Comparison of ENCODE assay signal across 19 mouse cellular contexts in the genomic region with DNA sequence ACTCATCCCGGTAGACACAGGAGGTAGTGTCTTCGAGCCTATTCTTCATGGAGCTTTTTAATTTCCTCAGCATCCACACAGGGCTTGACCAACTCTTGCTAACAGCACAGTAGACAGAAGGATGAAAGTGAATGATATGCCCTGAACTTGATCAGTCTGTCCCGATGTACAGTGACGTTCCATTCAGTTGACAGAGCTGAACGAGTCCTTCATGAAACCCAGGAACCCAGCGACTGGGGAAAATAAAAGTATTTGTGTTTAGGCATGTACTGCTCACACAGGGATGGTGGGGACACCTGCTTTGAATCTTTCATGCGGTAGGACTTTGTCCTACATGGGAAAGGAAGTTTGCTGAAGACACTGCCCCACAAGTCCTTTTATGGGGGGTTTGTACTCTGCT.
DNase-seq lines count a peak whose midpoint lies in the region; ATAC-seq and TF ChIP-seq lines count a peak whose summit lies in the region.
"Had no signal": no experiment of that assay in that cellular context is flagged by ENCODE, and none has a peak within 500 bp of the region (broad histone marks: within the 10 kb centered on the region; RNA-seq: fewer than 3 reads in every experiment).

No protein-coding gene starts in this region.

- H3K4me1 ChIP-seq in spleen, adult 2 months (ENCODE audit: control insufficient read depth, insufficient read depth, insufficient read length) = no peaks in the 10 kb centered on the region; the same call in 1 of the 2 replicates
- peaks cover 14% of the 10 kb centered on the region for H3K4me1 ChIP-seq in olfactory bulb, adult 2 months (ENCODE audit: control insufficient read depth, insufficient read depth, low read length)

- no peak overlapping the region for H3K4me3 ChIP-seq in spleen, adult 2 months (ENCODE audit: extremely low read depth, insufficient read depth, insufficient read length)
- no peak overlapping the region for H3K4me3 ChIP-seq in olfactory bulb, adult 2 months (ENCODE audit: insufficient read depth, low read depth, low read length)
- H3K4me3 ChIP-seq: embryonic facial prominence, embryonic 12.5 days; forebrain, embryonic 12.5 days; heart, embryonic 10.5 days; hindbrain, embryonic 13.5 days had no signal

- no peaks in the 10 kb centered on the region for H3K27me3 ChIP-seq in spleen, adult 2 months (ENCODE audit: control insufficient read depth, insufficient read depth, low read length)
- H3K27me3 ChIP-seq: embryonic facial prominence, embryonic 12.5 days; forebrain, embryonic 12.5 days; hindbrain, embryonic 13.5 days had no signal

- WGBS in spleen, adult 2 months = 78% methylated on average over 7 of the region's 7 CpGs
- 87% methylated on average over 7 of the region's 7 CpGs for WGBS in olfactory bulb, adult 2 months

- no peak for TF ChIP-seq POLR2A in spleen, adult 2 months (IDR thresholded peaks at IDR 0.05; ENCODE audit: low read depth, low read length)
- no peak for TF ChIP-seq POLR2A in olfactory bulb, adult 2 months (IDR thresholded peaks at IDR 0.05; ENCODE audit: insufficient read depth, low read depth, low read length)

- no peaks in the 10 kb centered on the region for H3K36me3 ChIP-seq in spleen, adult 2 months (ENCODE audit: control insufficient read depth, insufficient read depth, low read length)
- H3K36me3 ChIP-seq: embryonic facial prominence, embryonic 12.5 days; forebrain, embryonic 12.5 days; heart, embryonic 10.5 days; hindbrain, embryonic 13.5 days had no signal

- peak overlapping the region; percentile 46 for H3K27ac ChIP-seq in spleen, adult 2 months (ENCODE audit: insufficient read depth, low read length)
- H3K27ac ChIP-seq in olfactory bulb, adult 2 months (ENCODE audit: insufficient read depth, low read depth, low read length) = peak overlapping the region; percentile 9; the same call in 1 of the 2 replicates
- H3K27ac ChIP-seq: forebrain, embryonic 12.5 days; heart, embryonic 10.5 days had no signal

- ATAC-seq in CD4-positive, CD25-positive, alpha-beta regulatory T cell, adult 4 months = peak; percentile 27
- ATAC-seq in activated CD4-positive, CD25-positive, alpha-beta regulatory T cell, adult 4 months = peak; percentile 18
- ATAC-seq: hindbrain, postnatal 0 days had no signal

- no peak for DNase-seq in spleen, adult 2 months (ENCODE audit: low read depth in 1 of 2, low spot score in 2 of 2)
- DNase-seq in spleen, postnatal 36 days (ENCODE audit: low spot score in 2 of 2) = no peak
- DNase-seq in Muller cell, postnatal 12 days (ENCODE audit: inconsistent ontology term) = no peak
- DNase-seq in heart, postnatal 4 days = no peak
- DNase-seq: adrenal gland, postnatal 10 days; cerebellum, adult 11 months; cerebellum, adult 8-10 months; cerebellum, postnatal 14 days; gastrocnemius, postnatal 10 days; heart, adult 18-20 months; heart, postnatal 10 days had no signal

- no peak for TF ChIP-seq CTCF in spleen, adult 2 months (IDR thresholded peaks at IDR 0.05; ENCODE audit: extremely low read depth, insufficient read depth, insufficient read length, insufficient replicate concordance)
- TF ChIP-seq CTCF in olfactory bulb, adult 2 months (IDR thresholded peaks at IDR 0.05; ENCODE audit: insufficient read depth, low read depth, low read length) = no peak
